Mouse (Mus musculus) forebrain, embryonic 16.5 days (tissue): ENCODE data around the gene Obp2b. TPM values are rescaled to one million over a fixed set of nuclear protein-coding genes. Genes with fewer than 3 reads are reported as not detected.

Experiments used
- ATAC-seq: fragments of 200-750 bp; cut with Nextera tagmentation; 2 replicates; pipeline ENCODE4 v1.8.0; 2017; ENCODE audit warnings: mild to moderate bottlenecking, moderate library complexity
- H3K27ac ChIP-seq: fragments of 300-500 bp; sonication (generic); 2 replicates; pipeline ENCODE4 v1.5.1; 2014; ENCODE audit warnings: low read length, control low read depth
- H3K27me3 ChIP-seq: fragments of 300-500 bp; sonication (generic); replicated peaks from 2 replicates; pipeline ENCODE4 v1.6.1; 2014; ENCODE audit warnings: low read length; ENCODE audit not compliant: control insufficient read depth, insufficient read depth
- H3K36me3 ChIP-seq: fragments of 300-500 bp; sonication (generic); 2 replicates; pipeline ENCODE4 v1.6.1; 2014; ENCODE audit not compliant: control insufficient read depth, insufficient read depth
- H3K4me1 ChIP-seq: fragments of 300-500 bp; sonication (generic); replicated peaks from 2 replicates; pipeline ENCODE4 v1.6.1; 2014; ENCODE audit warnings: low read length; ENCODE audit not compliant: control insufficient read depth, insufficient read depth
- H3K4me2 ChIP-seq: fragments of 300-500 bp; sonication (generic); 2 replicates; pipeline ENCODE4 v1.6.1; 2014; ENCODE audit warnings: mild to moderate bottlenecking, low read length, control low read depth
- H3K4me3 ChIP-seq: fragments of 300-500 bp; sonication (generic); replicated peaks from 2 replicates; pipeline ENCODE4 v1.5.1; 2014; ENCODE audit warnings: mild to moderate bottlenecking, low read length, control low read depth
- H3K9ac ChIP-seq: fragments of 300-500 bp; sonication (generic); replicated peaks from 2 replicates; pipeline ENCODE4 v1.6.1; 2014; ENCODE audit warnings: low read depth, low read length, control low read depth
- H3K9me3 ChIP-seq: fragments of 300-500 bp; sonication (generic); 2 replicates; pipeline ENCODE4 v1.6.1; 2016; ENCODE audit warnings: low read length; ENCODE audit not compliant: control insufficient read depth
- WGBS: fragments of 180-500 bp; shearing (Covaris S2); extraction: QIAGEN DNeasy Blood & Tissue Kit; methylation state at CpG from one replicate; pipeline ENCODE4 v1.1.7; 2014; 5-methylcytosine and 5-hydroxymethylcytosine counted together
- polyA plus RNA-seq: library from polyadenylated mRNA; unstranded; fragments of >200 nt; fragmentation: Nextera tagmentation; extraction: Ambion mirVana; gene quantifications from 2 replicates; pipeline ENCODE4 v1.2.1, GENCODE M21; 2015

Gene Obp2b
- polyA plus RNA-seq, 1 experiment from 2014 or later = not detected

DNA sequence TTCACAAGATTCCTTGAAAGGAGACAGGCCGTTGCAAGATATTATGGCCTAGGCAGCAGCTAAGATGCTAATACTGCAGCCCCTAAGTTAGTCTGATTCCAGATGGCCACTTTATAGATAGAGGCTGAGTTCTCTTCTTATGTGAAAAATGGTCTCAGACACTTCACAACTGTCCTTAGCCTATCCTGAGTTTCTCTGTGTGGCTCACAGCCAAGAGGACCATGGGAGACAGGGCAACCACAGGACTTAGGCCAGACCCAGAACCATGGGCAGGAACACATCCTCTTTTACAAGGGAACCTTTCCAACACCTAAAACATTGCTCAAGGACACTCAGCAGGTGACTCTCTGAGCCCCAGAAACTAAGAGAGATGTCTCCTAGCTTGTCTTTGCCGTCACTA lies 36.7 kb downstream of the Obp2b start:
- H3K9ac ChIP-seq = no peak overlapping the region
- H3K27ac ChIP-seq = no peak overlapping the region
- H3K27me3 ChIP-seq = no peaks in the 10 kb centered on the region
- ATAC-seq = no peak
- no peak overlapping the region for H3K4me3 ChIP-seq
- H3K36me3 ChIP-seq = no peaks in the 10 kb centered on the region
- 93% methylated on average over 2 of the region's 2 CpGs for WGBS
- no peaks in the 10 kb centered on the region for H3K9me3 ChIP-seq
- H3K4me2 ChIP-seq = no peak overlapping the region
- H3K4me1 ChIP-seq = no peaks in the 10 kb centered on the region

DNA sequence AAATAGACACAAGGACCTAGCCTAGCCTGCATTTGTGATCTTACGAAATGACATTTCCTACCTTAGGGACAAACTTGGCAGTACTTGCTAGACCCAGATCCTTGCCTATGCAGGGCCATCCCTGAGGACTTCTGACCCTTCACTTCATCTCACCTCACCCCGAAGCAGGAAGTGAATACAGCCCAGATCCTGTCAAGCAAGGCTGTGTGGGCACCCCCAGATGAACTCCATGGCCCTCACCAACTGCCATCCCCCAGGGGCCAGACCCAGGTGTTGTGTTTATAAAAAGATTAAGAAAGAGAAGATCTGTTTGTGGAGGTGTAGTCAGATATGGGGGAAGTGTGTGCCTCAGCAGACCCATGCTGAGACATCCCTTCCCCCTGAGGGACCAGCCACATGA lies 37.8 kb downstream of the Obp2b start:
- H3K36me3 ChIP-seq = no peaks in the 10 kb centered on the region
- H3K27me3 ChIP-seq = no peaks in the 10 kb centered on the region
- H3K4me2 ChIP-seq = no peak overlapping the region
- ATAC-seq = no peak
- H3K27ac ChIP-seq = no peak overlapping the region
- WGBS = 73% methylated on average over 2 of the region's 2 CpGs
- H3K9ac ChIP-seq = no peak overlapping the region
- H3K9me3 ChIP-seq = no peaks in the 10 kb centered on the region
- H3K4me3 ChIP-seq = no peak overlapping the region
- no peaks in the 10 kb centered on the region for H3K4me1 ChIP-seq

DNA sequence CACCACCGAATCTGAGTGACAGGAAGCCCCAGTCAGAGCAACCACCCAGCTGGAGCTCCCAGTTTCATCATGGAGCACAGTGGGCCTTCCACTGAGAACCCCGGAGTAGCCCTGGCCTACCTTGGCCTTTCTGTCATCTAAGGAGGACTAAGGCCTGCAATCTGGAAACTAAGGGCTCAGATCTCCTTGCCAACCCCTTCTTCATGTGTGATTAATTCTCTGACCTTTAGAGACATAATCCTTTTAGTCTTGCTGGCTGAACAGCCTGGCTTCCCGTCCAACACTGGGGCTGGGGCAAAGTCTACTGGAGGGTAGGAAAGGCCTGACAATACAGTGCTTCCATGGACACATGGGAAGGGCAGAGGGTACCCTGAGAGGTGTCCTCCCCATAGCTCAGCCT lies 39.2 kb downstream of the Obp2b start:
- Histone ChIP-seq H3K9ac (no peak overlapping the region), H3K27ac (no peak overlapping the region), H3K36me3 (no peaks in the 10 kb centered on the region), H3K4me1 (no peaks in the 10 kb centered on the region), H3K9me3 (no peaks in the 10 kb centered on the region), H3K27me3 (no peaks in the 10 kb centered on the region), H3K4me2 (no peak overlapping the region), H3K4me3 (no peak overlapping the region)
- no peak for ATAC-seq
- WGBS = 66% methylated on average over 3 of the region's 3 CpGs

DNA sequence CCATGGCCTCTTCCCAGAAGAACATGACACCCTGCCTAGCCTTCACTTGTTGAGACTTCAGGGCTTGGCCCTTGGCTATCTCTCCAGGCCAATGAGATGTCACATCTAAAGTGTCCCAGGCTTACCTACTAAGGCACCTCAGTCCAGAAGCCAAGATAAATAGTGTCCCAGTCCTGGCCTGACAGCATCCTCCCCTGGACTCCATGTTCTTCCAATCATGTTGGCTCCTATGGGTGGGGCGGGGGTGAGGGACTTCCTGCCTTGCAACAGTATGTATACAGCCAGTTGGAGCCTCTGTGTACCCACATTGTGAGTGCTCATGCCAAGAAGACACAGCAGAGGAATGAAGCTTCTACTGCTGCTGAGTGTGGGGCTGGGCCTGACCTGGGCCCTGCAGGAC lies 39.9 kb downstream of the Obp2b start, which contains the start of gene Lcn11:
TSS of gene Lcn11 (plus strand) at position 301 of the 400 bp plus-strand sequence.
- no peaks in the 10 kb centered on the region for H3K4me1 ChIP-seq
- WGBS = 96% methylated on average over 1 of the region's 1 CpGs
- H3K4me3 ChIP-seq = no peak within 1 kb of the TSS
- no peaks in the 10 kb centered on the region for H3K9me3 ChIP-seq
- H3K27ac ChIP-seq = no peak within 1 kb of the TSS
- no peaks in the 10 kb centered on the region for H3K27me3 ChIP-seq
- H3K36me3 ChIP-seq = no peaks in the 10 kb centered on the region
- no peak within 1 kb of the TSS for H3K4me2 ChIP-seq
- ATAC-seq = no peak
- no peak within 1 kb of the TSS for H3K9ac ChIP-seq

DNA sequence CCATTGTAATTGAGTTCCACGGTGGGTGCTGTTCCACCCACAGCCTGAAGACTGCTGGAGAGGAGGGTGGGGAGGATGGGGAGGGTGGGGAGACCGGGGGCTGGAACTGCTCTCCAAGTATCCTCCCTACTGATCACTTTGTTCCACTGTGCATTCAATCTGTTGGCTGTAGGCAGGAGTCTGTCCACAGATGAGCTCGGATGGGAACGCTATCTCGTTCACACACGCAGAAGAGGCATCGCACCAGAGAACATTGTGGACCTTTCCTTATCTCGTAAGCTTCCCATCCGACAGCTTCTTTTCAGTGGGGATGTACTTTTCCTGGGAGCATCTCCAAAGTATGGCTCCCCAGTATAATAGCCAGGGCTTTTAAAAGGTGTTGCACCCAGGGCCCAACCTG lies 42.3 kb downstream of the Obp2b start:
- WGBS = 91% methylated on average over 9 of the region's 9 CpGs
- Histone ChIP-seq H3K27ac (no peak overlapping the region), H3K4me3 (no peak overlapping the region), H3K4me2 (no peak overlapping the region), H3K27me3 (no peaks in the 10 kb centered on the region), H3K4me1 (no peaks in the 10 kb centered on the region), H3K9ac (no peak overlapping the region), H3K9me3 (no peaks in the 10 kb centered on the region), H3K36me3 (no peaks in the 10 kb centered on the region)
- no peak for ATAC-seq

DNA sequence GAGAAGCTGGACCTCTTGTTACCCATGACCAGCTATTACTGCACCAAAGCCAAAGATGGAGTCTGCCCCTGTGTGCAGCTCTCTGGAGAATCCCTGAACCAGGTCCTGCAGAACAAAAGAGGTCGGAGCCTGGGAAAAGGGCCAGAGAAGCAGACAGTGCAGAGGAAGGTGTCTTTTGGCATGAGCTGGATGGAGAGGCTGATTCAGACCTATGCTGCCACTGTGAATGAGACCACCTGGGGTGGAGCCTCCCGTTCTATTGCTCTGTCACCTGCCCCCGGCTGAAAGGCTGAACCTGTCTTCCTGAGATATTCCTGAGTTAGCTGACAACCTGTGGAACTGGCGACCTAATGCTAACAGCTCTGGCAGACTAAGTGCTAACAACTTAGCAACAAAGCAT lies 44.1 kb downstream of the Obp2b start:
- 68% methylated on average over 4 of the region's 4 CpGs for WGBS
- Histone ChIP-seq H3K36me3 (no peaks in the 10 kb centered on the region), H3K9me3 (no peaks in the 10 kb centered on the region), H3K4me3 (no peak overlapping the region), H3K27me3 (no peaks in the 10 kb centered on the region), H3K27ac (no peak overlapping the region), H3K9ac (no peak overlapping the region), H3K4me1 (no peaks in the 10 kb centered on the region), H3K4me2 (no peak overlapping the region)
- no peak for ATAC-seq

DNA sequence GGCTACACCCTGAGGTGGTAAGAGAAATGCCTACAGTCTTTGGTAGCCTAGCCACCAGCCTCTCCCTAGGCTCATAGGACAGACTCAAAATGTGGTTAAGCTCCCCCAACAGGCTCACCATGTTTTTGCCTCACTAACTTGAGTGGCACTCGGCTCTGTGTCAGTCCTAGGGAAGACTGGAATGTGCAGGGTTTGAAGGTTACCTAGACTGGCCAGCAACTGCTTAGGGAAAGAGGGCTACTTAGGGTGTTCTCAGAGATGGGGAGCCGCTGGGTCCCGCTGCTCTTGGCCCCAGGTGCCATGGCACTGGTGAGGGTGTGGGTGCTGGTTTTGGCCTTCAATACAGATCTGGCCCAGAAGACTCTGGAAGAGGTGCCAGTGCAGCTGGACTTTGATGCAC lies 45.1 kb downstream of the Obp2b start, which contains the start of gene Gm13539:
TSS of gene Gm13539 (plus strand) at position 301 of the 400 bp plus-strand sequence.
- 87% methylated on average over 3 of the region's 3 CpGs for WGBS
- no peaks in the 10 kb centered on the region for H3K27me3 ChIP-seq

DNA sequence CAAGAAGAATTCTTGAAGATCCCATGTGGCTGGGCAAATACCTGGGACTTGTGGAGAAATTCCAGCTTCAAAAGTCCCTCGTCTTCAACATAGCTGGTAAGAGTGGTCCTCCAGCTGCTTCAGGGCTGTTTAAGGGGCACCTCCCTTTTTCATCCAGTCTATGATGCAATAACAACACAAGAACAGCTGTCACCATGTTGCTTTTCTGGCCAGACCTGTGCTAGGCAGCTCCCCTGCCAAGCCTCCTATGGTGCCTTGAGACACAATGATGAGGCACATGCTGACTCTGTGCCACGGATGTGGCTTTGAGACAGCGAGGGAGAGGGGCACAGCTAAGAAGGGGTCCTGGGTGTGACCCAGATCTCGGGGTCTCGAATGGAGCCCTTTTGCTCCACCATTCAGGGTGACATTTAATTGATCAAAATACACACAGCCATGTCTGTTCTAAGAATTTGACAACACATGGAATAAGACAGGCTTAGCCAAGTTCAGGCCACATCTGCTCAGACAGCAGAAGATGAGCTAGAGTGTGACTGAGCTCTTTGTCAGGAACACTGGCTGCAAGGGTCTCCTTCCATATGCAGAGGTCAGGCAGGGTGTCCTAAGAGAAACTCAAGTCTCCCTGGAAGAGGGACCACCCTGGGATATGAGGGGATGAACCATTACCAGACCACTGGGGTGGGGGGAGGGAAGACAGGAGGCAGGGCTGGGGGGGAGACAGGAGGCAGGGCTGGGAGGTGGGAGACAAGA lies 48.9 kb downstream of the Obp2b start:
- Histone ChIP-seq H3K27ac (no peak overlapping the region), H3K9ac (no peak overlapping the region), H3K4me2 (no peak overlapping the region), H3K36me3 (no peaks in the 10 kb centered on the region), H3K27me3 (no peaks in the 10 kb centered on the region), H3K4me1 (no peaks in the 10 kb centered on the region), H3K9me3 (no peaks in the 10 kb centered on the region), H3K4me3 (no peak overlapping the region)
- 73% methylated on average over 5 of the region's 5 CpGs for WGBS
- no peak for ATAC-seq

More for the DNA sequence above, 45.1 kb downstream of the Obp2b start, which contains the start of gene Gm13539:
- no peak within 1 kb of the TSS for H3K4me2 ChIP-seq
- no peak for ATAC-seq
- H3K9ac ChIP-seq = no peak within 1 kb of the TSS
- H3K36me3 ChIP-seq = no peaks in the 10 kb centered on the region
- no peak within 1 kb of the TSS for H3K4me3 ChIP-seq
- H3K4me1 ChIP-seq = no peaks in the 10 kb centered on the region
- no peaks in the 10 kb centered on the region for H3K9me3 ChIP-seq
- no peak within 1 kb of the TSS for H3K27ac ChIP-seq

DNA sequence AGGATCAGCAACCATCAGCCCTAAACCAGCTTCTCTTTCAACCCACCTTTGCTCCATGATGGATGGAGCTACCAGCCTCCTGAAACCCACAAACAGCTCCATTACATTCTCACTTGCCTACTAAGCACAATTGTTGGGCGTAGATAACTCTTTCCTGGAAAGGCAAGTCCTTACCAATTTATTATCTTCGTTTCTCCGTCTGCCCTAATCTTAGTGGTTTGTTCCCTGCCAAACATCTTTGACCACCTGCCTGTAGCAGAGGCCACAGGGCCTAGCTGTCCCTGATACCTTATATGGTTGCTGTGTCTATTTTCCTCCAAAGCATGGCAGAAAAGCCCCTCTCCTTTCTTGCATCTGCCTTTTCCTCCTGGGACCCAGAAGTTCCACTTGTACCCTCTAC lies 52.3 kb downstream of the Obp2b start:
- H3K4me2 ChIP-seq = no peak overlapping the region
- no peak overlapping the region for H3K9ac ChIP-seq
- no peaks in the 10 kb centered on the region for H3K27me3 ChIP-seq
- no peak overlapping the region for H3K4me3 ChIP-seq
- no peak overlapping the region for H3K27ac ChIP-seq
- no peaks in the 10 kb centered on the region for H3K9me3 ChIP-seq
- no peaks in the 10 kb centered on the region for H3K36me3 ChIP-seq
- no peaks in the 10 kb centered on the region for H3K4me1 ChIP-seq
- 89% methylated on average over 3 of the region's 3 CpGs for WGBS
- ATAC-seq = no peak
